Mouse (Mus musculus): ENCODE results near the gene Bet1. TPM values are rescaled to one million over a fixed set of nuclear protein-coding genes. Genes with fewer than 3 reads are reported as not detected.

Gene Bet1
- 36.8 and 39.9 TPM in 2 replicates for polyA plus RNA-seq (2012; rRNA removed)

DNA sequence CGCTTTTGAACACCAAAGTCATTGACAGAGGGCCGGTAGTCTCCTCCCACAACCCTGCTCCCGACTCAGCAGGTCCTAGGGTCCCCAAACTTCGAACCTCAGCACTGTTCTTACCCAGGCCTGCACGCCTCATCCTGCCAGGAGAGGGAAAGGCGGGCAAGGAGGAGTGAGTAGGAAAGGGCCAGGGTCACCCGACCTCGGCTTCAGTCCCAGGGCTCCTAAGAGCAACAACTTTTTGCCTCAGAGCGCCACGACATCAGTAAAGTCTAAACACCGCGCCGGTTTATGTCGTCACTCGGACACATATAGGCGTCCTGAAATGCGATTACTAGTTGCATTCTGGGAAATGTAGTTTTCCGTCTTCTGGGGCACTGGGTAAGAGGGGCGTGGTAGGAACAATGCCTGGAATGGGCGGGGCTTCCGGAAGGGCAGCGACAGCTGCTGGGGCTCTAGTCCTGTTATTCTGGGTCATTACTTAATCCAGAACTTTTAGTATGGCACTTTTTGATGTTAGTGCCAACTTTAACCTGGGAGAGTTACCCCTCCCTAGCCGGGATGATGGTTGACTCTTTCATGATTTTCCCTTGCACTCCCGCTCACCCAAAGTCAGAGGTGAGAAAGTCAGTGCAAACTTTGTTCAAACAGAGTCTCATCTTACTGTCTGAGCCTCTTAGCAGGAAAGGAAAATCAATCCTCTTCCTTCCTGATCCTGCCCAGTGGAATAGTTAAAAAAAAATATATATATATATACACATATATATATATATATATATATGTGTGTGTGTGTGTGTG, at the start of gene Bet1:
Gene Bet1, minus strand, starts transcription at position 310 of the 792 bp plus-strand sequence.

Other genes with a start within 250 kb of the Bet1 start
- 58.8 and 64.8 TPM in 2 replicates for gene Tfpi2, start 98.1 kb downstream of the Bet1 start, polyA plus RNA-seq (2012; rRNA removed)
- gene Gngt1, start 93.2 kb downstream of the Bet1 start, polyA plus RNA-seq (2012; rRNA removed) = 0.08 and 0.11 TPM in 2 replicates
- gene Gng11, start 83.1 kb downstream of the Bet1 start, polyA plus RNA-seq (2012; rRNA removed) = 21.4 and 31.7 TPM in 2 replicates

Data from liver, embryonic 18 days (tissue).